Mouse (Mus musculus): ENCODE data around the gene Mrps5. TPM values are rescaled to one million over a fixed set of nuclear protein-coding genes. Genes with fewer than 3 reads are reported as not detected.

The Mrps5 gene
- polyA plus RNA-seq (2014; fragmentation: Nextera tagmentation; extraction: Ambion mirVana): 123 and 128 TPM in 2 replicates

GRCm38 (mm10) chr2:127586694-127587513 is at the start of gene Mrps5, which contains the start of gene Zfp661:
TSS of gene Mrps5 (plus strand) at chr2:127587222.
TSS of gene Zfp661 (minus strand) at chr2:127587094.
- DNase-seq (ENCODE audit: low spot score): peak; percentile 85
- peak within 1 kb of the TSS; percentile 84 for H3K9ac ChIP-seq
- H3K27ac ChIP-seq: peak within 1 kb of the TSS; percentile 85
- no peaks in the 10 kb centered on the region for H3K27me3 ChIP-seq (ENCODE audit: control insufficient read depth, insufficient read depth, low read length)
- peak within 1 kb of the TSS; percentile 85 for H3K4me3 ChIP-seq (replicated peaks; ENCODE audit: low read length)
- H3K4me2 ChIP-seq (replicated peaks): peak within 1 kb of the TSS; percentile 91
- peak; percentile 89 for ATAC-seq (ENCODE audit: low FRiP score)
- peaks cover 14% of the 10 kb centered on the region for H3K36me3 ChIP-seq (replicated peaks; ENCODE audit: control insufficient read depth, insufficient read depth)
- 5% methylated on average over 39 of the region's 39 CpGs for whole genome bisulfite sequencing
- peaks cover 25% of the 10 kb centered on the region for H3K4me1 ChIP-seq (replicated peaks; ENCODE audit: control insufficient read depth, insufficient read depth, low read length)
- no peaks in the 10 kb centered on the region for H3K9me3 ChIP-seq (ENCODE audit: control insufficient read depth, low read length)

GRCm38 (mm10) chr2:127537548-127537947 is 49.5 kb upstream of the Mrps5 start:
- no peaks in the 10 kb centered on the region for H3K36me3 ChIP-seq (replicated peaks; ENCODE audit: control insufficient read depth, insufficient read depth)
- H3K27me3 ChIP-seq (ENCODE audit: control insufficient read depth, insufficient read depth, low read length): peaks cover 39% of the 10 kb centered on the region
- H3K9me3 ChIP-seq (ENCODE audit: control insufficient read depth, low read length): no peaks in the 10 kb centered on the region
- no peak for ATAC-seq (ENCODE audit: low FRiP score)
- no peak overlapping the region for H3K4me2 ChIP-seq (replicated peaks)
- WGBS: 76% methylated on average over 3 of the region's 3 CpGs
- no peak overlapping the region for H3K4me3 ChIP-seq (replicated peaks; ENCODE audit: low read length)
- no peak for DNase-seq (ENCODE audit: low spot score)
- H3K27ac ChIP-seq: no peak overlapping the region
- H3K4me1 ChIP-seq (replicated peaks; ENCODE audit: control insufficient read depth, insufficient read depth, low read length): no peaks in the 10 kb centered on the region
- H3K9ac ChIP-seq: no peak overlapping the region

- Histone ChIP-seq H3K9ac (no peak overlapping the region), H3K4me2 (replicated peaks) (no peak overlapping the region), H3K4me1 (replicated peaks; ENCODE audit: control insufficient read depth, insufficient read depth, low read length) (no peaks in the 10 kb centered on the region), H3K27me3 (ENCODE audit: control insufficient read depth, insufficient read depth, low read length) (peaks cover 47% of the 10 kb centered on the region), H3K27ac (no peak overlapping the region), H3K4me3 (replicated peaks; ENCODE audit: low read length) (no peak overlapping the region), H3K9me3 (ENCODE audit: control insufficient read depth, low read length) (no peaks in the 10 kb centered on the region), H3K36me3 (replicated peaks; ENCODE audit: control insufficient read depth, insufficient read depth) (no peaks in the 10 kb centered on the region)
- ATAC-seq (ENCODE audit: low FRiP score) (no peak), DNase-seq (ENCODE audit: low spot score) (no peak)
- WGBS: 28% methylated on average over 4 of the region's 4 CpGs
These were observed 47.5 kb upstream of the Mrps5 start for GRCm38 (mm10) chr2:127539494-127539893.

- Histone ChIP-seq H3K4me2 (replicated peaks) (peak within 1 kb of the TSS; percentile 37), H3K9me3 (ENCODE audit: control insufficient read depth, low read length) (no peaks in the 10 kb centered on the region), H3K4me3 (replicated peaks; ENCODE audit: low read length) (0 out of 2 replicates have a peak within 1 kb of the TSS, but pooled peaks have one; percentile 5), H3K27ac (no peak within 1 kb of the TSS), H3K9ac (no peak within 1 kb of the TSS), H3K27me3 (ENCODE audit: control insufficient read depth, insufficient read depth, low read length) (peaks cover 47% of the 10 kb centered on the region), H3K4me1 (replicated peaks; ENCODE audit: control insufficient read depth, insufficient read depth, low read length) (no peaks in the 10 kb centered on the region), H3K36me3 (replicated peaks; ENCODE audit: control insufficient read depth, insufficient read depth) (no peaks in the 10 kb centered on the region)
- DNase-seq (ENCODE audit: low spot score) (no peak), ATAC-seq (ENCODE audit: low FRiP score) (no peak)
- 3% methylated on average over 29 of the region's 29 CpGs for WGBS
These were observed 45.8 kb upstream of the Mrps5 start, which contains the start of gene Prom2 for GRCm38 (mm10) chr2:127541185-127541584. TSS of gene Prom2 (minus strand) at chr2:127541467.

GRCm38 (mm10) chr2:127541697-127542096 is 45.3 kb upstream of the Mrps5 start:
- H3K27me3 ChIP-seq (ENCODE audit: control insufficient read depth, insufficient read depth, low read length): peaks cover 47% of the 10 kb centered on the region
- no peak overlapping the region for H3K4me2 ChIP-seq (replicated peaks)
- no peaks in the 10 kb centered on the region for H3K9me3 ChIP-seq (ENCODE audit: control insufficient read depth, low read length)
- no peaks in the 10 kb centered on the region for H3K4me1 ChIP-seq (replicated peaks; ENCODE audit: control insufficient read depth, insufficient read depth, low read length)
- WGBS: 86% methylated on average over 2 of the region's 2 CpGs
- DNase-seq (ENCODE audit: low spot score) (no peak), ATAC-seq (ENCODE audit: low FRiP score) (no peak)
- no peak overlapping the region for H3K27ac ChIP-seq
- no peaks in the 10 kb centered on the region for H3K36me3 ChIP-seq (replicated peaks; ENCODE audit: control insufficient read depth, insufficient read depth)
- no peak overlapping the region for H3K4me3 ChIP-seq (replicated peaks; ENCODE audit: low read length)
- H3K9ac ChIP-seq: no peak overlapping the region

GRCm38 (mm10) chr2:127548342-127549074 is 38.5 kb upstream of the Mrps5 start:
- WGBS: 81% methylated on average over 5 of the region's 5 CpGs
- DNase-seq (ENCODE audit: low spot score) (no peak), ATAC-seq (ENCODE audit: low FRiP score) (no peak)
- H3K4me1 ChIP-seq (replicated peaks; ENCODE audit: control insufficient read depth, insufficient read depth, low read length): no peaks in the 10 kb centered on the region
- H3K27ac ChIP-seq: no peak overlapping the region
- no peak overlapping the region for H3K4me3 ChIP-seq (replicated peaks; ENCODE audit: low read length)
- H3K36me3 ChIP-seq (replicated peaks; ENCODE audit: control insufficient read depth, insufficient read depth): no peaks in the 10 kb centered on the region
- H3K9ac ChIP-seq: no peak overlapping the region
- H3K9me3 ChIP-seq (ENCODE audit: control insufficient read depth, low read length): no peaks in the 10 kb centered on the region
- no peak overlapping the region for H3K4me2 ChIP-seq (replicated peaks)
- H3K27me3 ChIP-seq (ENCODE audit: control insufficient read depth, insufficient read depth, low read length): no peaks in the 10 kb centered on the region

- DNase-seq (ENCODE audit: low spot score) (no peak), ATAC-seq (ENCODE audit: low FRiP score) (no peak)
- H3K27me3 ChIP-seq (ENCODE audit: control insufficient read depth, insufficient read depth, low read length): no peaks in the 10 kb centered on the region
- no peak overlapping the region for H3K27ac ChIP-seq
- H3K4me1 ChIP-seq (replicated peaks; ENCODE audit: control insufficient read depth, insufficient read depth, low read length): no peaks in the 10 kb centered on the region
- H3K9ac ChIP-seq: no peak overlapping the region
- H3K36me3 ChIP-seq (replicated peaks; ENCODE audit: control insufficient read depth, insufficient read depth): no peaks in the 10 kb centered on the region
- no peaks in the 10 kb centered on the region for H3K9me3 ChIP-seq (ENCODE audit: control insufficient read depth, low read length)
- H3K4me3 ChIP-seq (replicated peaks; ENCODE audit: low read length): no peak overlapping the region
- no peak overlapping the region for H3K4me2 ChIP-seq (replicated peaks)
These were observed 37.3 kb upstream of the Mrps5 start for GRCm38 (mm10) chr2:127549711-127550110.

- DNase-seq (ENCODE audit: low spot score) (no peak), ATAC-seq (ENCODE audit: low FRiP score) (no peak)
- H3K4me2 ChIP-seq (replicated peaks): no peak overlapping the region
- no peak overlapping the region for H3K4me3 ChIP-seq (replicated peaks; ENCODE audit: low read length)
- 100% methylated on average over 1 of the region's 1 CpGs for WGBS
- H3K36me3 ChIP-seq (replicated peaks; ENCODE audit: control insufficient read depth, insufficient read depth): no peaks in the 10 kb centered on the region
- H3K27ac ChIP-seq: no peak overlapping the region
- no peaks in the 10 kb centered on the region for H3K4me1 ChIP-seq (replicated peaks; ENCODE audit: control insufficient read depth, insufficient read depth, low read length)
- H3K27me3 ChIP-seq (ENCODE audit: control insufficient read depth, insufficient read depth, low read length): no peaks in the 10 kb centered on the region
- H3K9me3 ChIP-seq (ENCODE audit: control insufficient read depth, low read length): no peaks in the 10 kb centered on the region
- H3K9ac ChIP-seq: no peak overlapping the region
These were observed 36.6 kb upstream of the Mrps5 start for GRCm38 (mm10) chr2:127550446-127550845.

GRCm38 (mm10) chr2:127551078-127551477 is 35.9 kb upstream of the Mrps5 start:
- WGBS: 52% methylated on average over 5 of the region's 5 CpGs
- ATAC-seq (ENCODE audit: low FRiP score): no peak

More at GRCm38 (mm10) chr2:127551078-127551477, 35.9 kb upstream of the Mrps5 start:
- no peak overlapping the region for H3K4me2 ChIP-seq (replicated peaks)
- H3K27ac ChIP-seq: no peak overlapping the region
- H3K27me3 ChIP-seq (ENCODE audit: control insufficient read depth, insufficient read depth, low read length): no peaks in the 10 kb centered on the region
- no peaks in the 10 kb centered on the region for H3K9me3 ChIP-seq (ENCODE audit: control insufficient read depth, low read length)
- no peak overlapping the region for H3K9ac ChIP-seq
- H3K4me1 ChIP-seq (replicated peaks; ENCODE audit: control insufficient read depth, insufficient read depth, low read length): no peaks in the 10 kb centered on the region
- no peak for DNase-seq (ENCODE audit: low spot score)
- no peak overlapping the region for H3K4me3 ChIP-seq (replicated peaks; ENCODE audit: low read length)
- H3K36me3 ChIP-seq (replicated peaks; ENCODE audit: control insufficient read depth, insufficient read depth): no peaks in the 10 kb centered on the region
